Mouse (Mus musculus): ENCODE data around the gene Reep1. TPM values are rescaled to one million over a fixed set of nuclear protein-coding genes. Genes with fewer than 3 reads are reported as not detected.

Reep1 gene
- polyA plus RNA-seq, 1 experiment from 2014 or later = 158 TPM

- ATAC-seq (ENCODE audit: low FRiP score, low read depth) = no peak
- no peak overlapping the region for H3K27ac ChIP-seq
- H3K4me3 ChIP-seq = no peak overlapping the region
- H3K9ac ChIP-seq = no peak overlapping the region
- H3K36me3 ChIP-seq = no peaks in the 10 kb centered on the region
- 55% methylated on average over 13 of the region's 13 CpGs for WGBS
- no peaks in the 10 kb centered on the region for H3K27me3 ChIP-seq (replicated peaks)
- no peaks in the 10 kb centered on the region for H3K9me3 ChIP-seq
- H3K4me1 ChIP-seq = peaks cover 6% of the 10 kb centered on the region; the same call in 1 of the 2 replicates
- no peak overlapping the region for H3K4me2 ChIP-seq (replicated peaks)
Observed at GRCm38 (mm10) chr6:71740921-71741320, 33.6 kb downstream of the Reep1 start.

GRCm38 (mm10) chr6:71741998-71742636 lies 34.8 kb downstream of the Reep1 start:
- Histone ChIP-seq H3K36me3 (no peaks in the 10 kb centered on the region), H3K4me1 (0 out of 2 replicates have a peak, but pooled peaks cover 4% of the 10 kb centered on the region), H3K4me2 (replicated peaks) (no peak overlapping the region), H3K4me3 (no peak overlapping the region), H3K9me3 (no peaks in the 10 kb centered on the region), H3K27me3 (replicated peaks) (no peaks in the 10 kb centered on the region), H3K27ac (no peak overlapping the region), H3K9ac (no peak overlapping the region)
- no peak for ATAC-seq (ENCODE audit: low FRiP score, low read depth)
- 86% methylated on average over 6 of the region's 6 CpGs for WGBS

DNA sequence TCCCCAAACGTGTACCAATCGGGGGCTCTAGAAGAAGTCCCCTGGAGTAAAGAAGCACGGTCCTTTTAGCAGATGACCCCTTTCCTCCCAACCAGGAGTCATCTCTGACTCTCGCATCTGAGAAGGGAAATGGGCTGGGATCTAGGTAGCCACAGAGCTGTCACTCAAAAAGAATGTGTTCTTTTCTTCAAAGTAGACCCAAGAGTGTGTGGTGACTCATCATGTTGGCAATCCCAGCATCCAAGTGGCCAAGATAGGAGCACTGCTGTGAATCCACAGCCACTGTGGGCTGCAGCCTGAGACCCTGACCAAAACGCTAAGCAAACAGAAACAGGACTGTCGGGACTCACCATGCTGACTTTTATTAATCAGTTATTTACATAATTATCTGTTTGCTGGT lies 37.6 kb downstream of the Reep1 start:
- H3K9me3 ChIP-seq = no peaks in the 10 kb centered on the region
- ATAC-seq (ENCODE audit: low FRiP score, low read depth) = no peak
- 90% methylated on average over 6 of the region's 6 CpGs for WGBS

GRCm38 (mm10) chr6:71745482-71746234 lies 38.3 kb downstream of the Reep1 start:
- WGBS = 88% methylated on average over 9 of the region's 9 CpGs
- H3K4me1 ChIP-seq = 0 out of 2 replicates have a peak, but pooled peaks cover 4% of the 10 kb centered on the region
- no peak overlapping the region for H3K4me2 ChIP-seq (replicated peaks)
- H3K27ac ChIP-seq = no peak overlapping the region
- no peaks in the 10 kb centered on the region for H3K9me3 ChIP-seq
- no peaks in the 10 kb centered on the region for H3K27me3 ChIP-seq (replicated peaks)
- no peak for ATAC-seq (ENCODE audit: low FRiP score, low read depth)
- no peak overlapping the region for H3K9ac ChIP-seq
- no peaks in the 10 kb centered on the region for H3K36me3 ChIP-seq
- no peak overlapping the region for H3K4me3 ChIP-seq

More for the DNA sequence above, 37.6 kb downstream of the Reep1 start:
- Histone ChIP-seq H3K4me1 (0 out of 2 replicates have a peak, but pooled peaks cover 4% of the 10 kb centered on the region), H3K27ac (no peak overlapping the region), H3K36me3 (no peaks in the 10 kb centered on the region), H3K4me3 (no peak overlapping the region), H3K9ac (no peak overlapping the region), H3K27me3 (replicated peaks) (no peaks in the 10 kb centered on the region), H3K4me2 (replicated peaks) (no peak overlapping the region)

- Histone ChIP-seq H3K4me3 (no peak overlapping the region), H3K4me1 (no peaks in the 10 kb centered on the region), H3K9ac (no peak overlapping the region), H3K4me2 (replicated peaks) (no peak overlapping the region), H3K27ac (no peak overlapping the region), H3K27me3 (replicated peaks) (no peaks in the 10 kb centered on the region), H3K9me3 (no peaks in the 10 kb centered on the region), H3K36me3 (no peaks in the 10 kb centered on the region)
- ATAC-seq (ENCODE audit: low FRiP score, low read depth) = no peak
- 51% methylated on average over 1 of the region's 1 CpGs for WGBS
Observed at GRCm38 (mm10) chr6:71746246-71746645, 38.9 kb downstream of the Reep1 start.

DNA sequence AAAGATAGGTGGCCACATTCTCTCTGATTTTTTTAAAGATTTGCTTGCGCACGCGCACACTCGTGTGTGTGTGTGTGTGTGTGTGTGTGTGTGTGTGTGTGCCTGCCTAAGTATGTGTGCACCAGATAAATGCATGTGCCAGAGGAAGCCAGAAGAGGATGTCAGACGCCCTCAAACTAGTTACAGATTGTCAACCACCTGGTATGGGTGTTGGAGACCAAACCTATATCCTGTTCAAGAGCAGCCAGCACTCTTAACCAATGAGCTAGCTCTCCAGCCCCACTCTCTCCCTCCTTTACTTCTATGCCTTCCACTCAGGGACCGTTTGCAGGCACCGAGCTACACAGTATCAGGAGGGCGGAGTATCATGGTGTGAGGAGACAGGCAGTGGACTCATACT lies 39.5 kb downstream of the Reep1 start:
- Histone ChIP-seq H3K9ac (no peak overlapping the region), H3K4me2 (replicated peaks) (no peak overlapping the region), H3K27ac (no peak overlapping the region), H3K4me3 (no peak overlapping the region), H3K9me3 (no peaks in the 10 kb centered on the region), H3K27me3 (replicated peaks) (no peaks in the 10 kb centered on the region), H3K4me1 (no peaks in the 10 kb centered on the region), H3K36me3 (no peaks in the 10 kb centered on the region)
- no peak for ATAC-seq (ENCODE audit: low FRiP score, low read depth)
- WGBS = 87% methylated on average over 8 of the region's 8 CpGs

- Histone ChIP-seq H3K27ac (no peak overlapping the region), H3K4me3 (no peak overlapping the region), H3K9me3 (no peaks in the 10 kb centered on the region), H3K36me3 (peaks cover 2% of the 10 kb centered on the region; the same call in 1 of the 2 replicates), H3K4me2 (replicated peaks) (no peak overlapping the region), H3K9ac (no peak overlapping the region), H3K4me1 (no peaks in the 10 kb centered on the region), H3K27me3 (replicated peaks) (no peaks in the 10 kb centered on the region)
- no peak for ATAC-seq (ENCODE audit: low FRiP score, low read depth)
- 84% methylated on average over 2 of the region's 2 CpGs for WGBS
Observed at GRCm38 (mm10) chr6:71751602-71752001, 44.2 kb downstream of the Reep1 start.

GRCm38 (mm10) chr6:71752791-71753464 lies 45.6 kb downstream of the Reep1 start:
- WGBS = 80% methylated on average over 7 of the region's 7 CpGs

GRCm38 (mm10) chr6:71757039-71757894 lies 49.9 kb downstream of the Reep1 start:
- 67% methylated on average over 10 of the region's 10 CpGs for WGBS
- H3K4me2 ChIP-seq (replicated peaks) = no peak overlapping the region
- H3K36me3 ChIP-seq = peaks cover 26% of the 10 kb centered on the region
- no peak for ATAC-seq (ENCODE audit: low FRiP score, low read depth)
- H3K4me1 ChIP-seq = no peaks in the 10 kb centered on the region
- no peak overlapping the region for H3K4me3 ChIP-seq
- no peaks in the 10 kb centered on the region for H3K9me3 ChIP-seq
- no peak overlapping the region for H3K9ac ChIP-seq
- H3K27ac ChIP-seq = no peak overlapping the region
- no peaks in the 10 kb centered on the region for H3K27me3 ChIP-seq (replicated peaks)

More at GRCm38 (mm10) chr6:71752791-71753464, 45.6 kb downstream of the Reep1 start:
- peaks cover 13% of the 10 kb centered on the region for H3K36me3 ChIP-seq
- no peaks in the 10 kb centered on the region for H3K4me1 ChIP-seq
- ATAC-seq (ENCODE audit: low FRiP score, low read depth) = no peak
- H3K4me2 ChIP-seq (replicated peaks) = no peak overlapping the region
- H3K9me3 ChIP-seq = no peaks in the 10 kb centered on the region
- H3K9ac ChIP-seq = no peak overlapping the region
- H3K27ac ChIP-seq = no peak overlapping the region
- no peaks in the 10 kb centered on the region for H3K27me3 ChIP-seq (replicated peaks)
- no peak overlapping the region for H3K4me3 ChIP-seq

DNA sequence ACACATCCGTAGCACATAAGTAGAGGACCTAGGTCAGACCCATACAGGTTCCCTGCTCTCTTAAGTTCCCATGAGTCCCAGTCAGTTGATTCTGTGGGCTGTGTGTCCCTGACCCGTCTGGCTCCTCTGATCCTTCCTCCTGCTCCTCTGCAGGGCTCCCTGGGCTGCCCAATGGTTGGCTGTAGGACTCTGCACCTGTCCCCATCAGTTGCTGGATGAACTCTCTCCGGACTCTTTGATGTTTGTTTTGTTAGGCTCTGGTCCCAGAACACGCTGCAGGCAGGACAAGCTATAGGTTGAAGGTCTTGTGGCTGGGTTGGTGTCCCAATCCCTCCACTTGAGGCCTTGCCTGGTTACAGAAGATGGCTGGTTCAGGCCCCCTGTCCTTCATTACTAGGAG lies 51.4 kb downstream of the Reep1 start:
- H3K36me3 ChIP-seq = peaks cover 28% of the 10 kb centered on the region
- 85% methylated on average over 4 of the region's 4 CpGs for WGBS

GRCm38 (mm10) chr6:71760073-71760472 lies 52.7 kb downstream of the Reep1 start:
- peaks cover 31% of the 10 kb centered on the region for H3K36me3 ChIP-seq
- H3K27ac ChIP-seq = no peak overlapping the region
- H3K4me3 ChIP-seq = no peak overlapping the region
- H3K9me3 ChIP-seq = no peaks in the 10 kb centered on the region
- WGBS = 91% methylated on average over 6 of the region's 6 CpGs
- H3K9ac ChIP-seq = no peak overlapping the region
- no peaks in the 10 kb centered on the region for H3K4me1 ChIP-seq
- H3K4me2 ChIP-seq (replicated peaks) = no peak overlapping the region
- no peaks in the 10 kb centered on the region for H3K27me3 ChIP-seq (replicated peaks)
- no peak for ATAC-seq (ENCODE audit: low FRiP score, low read depth)

More for the DNA sequence above, 51.4 kb downstream of the Reep1 start:
- no peak overlapping the region for H3K4me2 ChIP-seq (replicated peaks)
- no peak overlapping the region for H3K9ac ChIP-seq
- no peak for ATAC-seq (ENCODE audit: low FRiP score, low read depth)
- H3K4me3 ChIP-seq = no peak overlapping the region
- H3K9me3 ChIP-seq = no peaks in the 10 kb centered on the region
- H3K27ac ChIP-seq = no peak overlapping the region
- no peaks in the 10 kb centered on the region for H3K27me3 ChIP-seq (replicated peaks)
- H3K4me1 ChIP-seq = no peaks in the 10 kb centered on the region

Data from neural tube, embryonic 12.5 days (tissue).